Mouse (Mus musculus) erythroblast, embryonic 14.5 days (primary cell): ENCODE measurements around the gene Fdxr.

Source experiments
- GATA1 ChIP-seq: IDR thresholded peaks from 2 replicates; pipeline ENCODE4 v1.6.1; 2012; ENCODE audit warnings: low read length, inconsistent platforms, mixed read lengths
- TAL1 ChIP-seq: IDR thresholded peaks from 3 replicates; pipeline ENCODE4 v1.6.1; 2012; ENCODE audit warnings: low read length, inconsistent platforms, mixed read lengths

GRCm38 (mm10) chr11:115227640-115228039, 49.2 kb downstream of the Fdxr start:
- TF ChIP-seq GATA1 (no peak), TAL1 (no peak)
